Mouse (Mus musculus): ENCODE measurements around the gene Casp14.
"Not testable (repeated sequence)": the region's sequence is repeated elsewhere in the genome, so short reads cannot be mapped to it uniquely, and the experiment has no call there.

The Casp14 gene

DNA sequence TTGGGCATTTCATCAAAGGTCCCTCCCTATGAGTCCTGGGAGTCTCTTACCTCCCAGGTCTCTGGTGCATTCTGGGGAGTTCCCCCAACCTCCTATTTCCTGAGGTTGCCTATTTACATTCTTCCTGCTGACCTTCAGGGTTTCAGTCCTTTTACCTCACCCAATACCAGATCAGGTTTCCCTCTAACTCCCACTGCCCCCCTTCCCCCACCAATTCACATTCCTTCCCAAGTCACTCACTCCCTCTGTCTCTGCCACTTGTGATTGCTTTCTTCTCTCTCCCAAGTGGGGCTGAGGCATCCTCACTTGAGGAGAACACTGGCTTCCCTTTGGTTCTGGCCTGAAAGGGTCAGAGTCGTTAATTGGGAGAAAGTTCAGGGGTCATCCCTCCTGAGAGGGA is 48.0 kb downstream of the Casp14 start:
- not testable (repeated sequence) for DNase-seq (ENCODE audit: low read depth, low spot score)

DNA sequence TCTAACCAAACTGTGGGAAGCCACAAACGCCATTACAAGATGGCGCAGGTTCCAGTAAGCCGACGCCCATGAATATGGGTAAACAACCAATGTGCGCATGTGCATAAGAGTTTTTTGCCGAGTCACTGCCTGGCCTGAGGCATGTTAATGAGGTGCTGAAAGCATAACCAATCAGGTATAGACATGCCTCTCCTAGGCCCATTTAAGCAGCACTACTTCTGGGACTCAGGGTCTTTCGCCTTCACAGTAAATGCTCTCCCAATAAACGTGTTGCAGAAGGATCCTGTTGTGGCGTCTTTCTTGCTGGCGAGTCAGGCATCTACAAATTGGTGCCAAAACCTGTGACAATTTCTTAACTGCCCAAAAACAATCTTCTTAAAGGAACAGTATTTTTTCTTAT is 51.4 kb downstream of the Casp14 start:
- DNase-seq (ENCODE audit: low read depth, low spot score), result not testable (repeated sequence)

DNA sequence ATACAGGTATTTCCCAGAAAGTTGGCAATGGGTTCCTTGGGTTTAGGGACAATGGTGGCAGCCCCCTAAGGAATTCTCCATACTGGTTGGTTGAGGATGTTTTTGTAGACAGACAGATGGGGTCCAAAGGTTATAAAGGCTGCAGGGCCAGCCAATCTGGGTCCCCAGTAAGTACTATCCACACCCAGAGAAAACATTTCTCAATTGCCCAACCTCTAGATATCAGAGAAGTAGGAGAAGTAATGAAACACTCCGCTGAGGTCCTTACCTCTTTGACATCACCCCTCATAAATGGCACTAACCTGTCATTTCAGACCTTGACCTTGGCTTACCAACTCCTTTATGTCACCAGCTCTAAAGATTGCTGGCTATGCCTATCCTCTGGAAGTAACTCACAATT is 53.5 kb downstream of the Casp14 start:
- no peak for DNase-seq (ENCODE audit: low read depth, low spot score)

All from CD4-positive, CD25-positive, alpha-beta regulatory T cell, adult 2 months (primary cell).